Mouse (Mus musculus): ENCODE data around the gene Kat6b. TPM values are rescaled to one million over a fixed set of nuclear protein-coding genes. Genes with fewer than 3 reads are reported as not detected.
A peak's percentile ranks its signal among the peaks of the same experiment; 100 is the strongest.

The Kat6b gene
- polyA plus RNA-seq, 1 experiment from 2014 or later: 18.4 TPM

GRCm38 (mm10) chr14:21581198-21581597, 100.0 kb downstream of the Kat6b start:
- Histone ChIP-seq H3K9me3 (no peaks in the 10 kb centered on the region), H3K27me3 (ENCODE audit: poor library complexity, severe bottlenecking) (no peaks in the 10 kb centered on the region), H3K4me3 (no peak overlapping the region), H3K36me3 (replicated peaks) (no peaks in the 10 kb centered on the region), H3K27ac (peak overlapping the region; percentile 35; the same call in 1 of the 2 replicates), H3K4me1 (peaks cover 82% of the 10 kb centered on the region)
- 18% methylated on average over 4 of the region's 4 CpGs for WGBS
- no peak for DNase-seq (ENCODE audit: extremely low spot score, low spot score)

DNA sequence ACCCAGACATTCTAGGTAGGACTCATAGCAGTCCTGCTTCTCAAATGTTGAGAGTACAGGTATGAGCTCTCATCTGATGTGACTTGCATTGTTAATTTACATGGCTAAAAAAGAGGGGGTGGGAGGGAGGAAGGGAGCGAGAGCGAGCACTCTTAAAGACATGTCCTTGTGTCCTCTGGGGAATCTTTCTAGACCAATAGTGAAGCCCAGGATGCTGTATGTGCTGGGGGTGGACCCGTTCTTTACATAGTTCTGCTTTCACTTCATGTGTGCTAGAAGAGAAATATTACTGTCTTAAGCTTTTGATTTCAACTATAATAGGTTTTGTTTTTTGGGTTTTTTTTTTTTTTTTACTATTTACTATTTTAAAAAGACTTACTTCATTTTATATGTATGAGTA, 101.1 kb downstream of the Kat6b start:
- Histone ChIP-seq H3K27ac (no peak overlapping the region), H3K4me1 (peaks cover 87% of the 10 kb centered on the region), H3K9me3 (no peaks in the 10 kb centered on the region), H3K27me3 (ENCODE audit: poor library complexity, severe bottlenecking) (no peaks in the 10 kb centered on the region), H3K4me3 (no peak overlapping the region), H3K36me3 (replicated peaks) (no peaks in the 10 kb centered on the region)
- 92% methylated on average over 3 of the region's 3 CpGs for WGBS
- no peak for DNase-seq (ENCODE audit: extremely low spot score, low spot score)

DNA sequence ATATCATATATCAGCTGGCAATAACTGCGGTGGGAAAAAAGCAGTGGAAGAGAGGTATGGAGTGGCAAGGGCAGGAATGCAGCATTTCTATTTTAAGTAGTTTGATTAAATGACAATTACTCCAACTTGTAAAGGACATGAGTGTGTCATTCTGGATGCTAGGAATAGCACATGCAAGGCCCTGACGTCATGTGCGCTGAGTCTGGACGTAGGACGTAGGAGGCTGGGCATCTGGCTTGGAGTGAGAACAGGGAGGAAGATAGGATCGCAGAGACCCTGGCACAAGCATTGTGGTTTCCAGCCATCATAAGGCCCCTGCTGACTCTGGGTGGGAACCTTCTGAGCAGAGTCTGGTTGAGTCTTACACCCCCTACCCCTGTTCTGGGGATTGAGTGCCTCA, 101.8 kb downstream of the Kat6b start:
- Histone ChIP-seq H3K27me3 (ENCODE audit: poor library complexity, severe bottlenecking) (no peaks in the 10 kb centered on the region), H3K27ac (no peak overlapping the region), H3K9me3 (no peaks in the 10 kb centered on the region), H3K4me1 (peaks cover 88% of the 10 kb centered on the region), H3K36me3 (replicated peaks) (no peaks in the 10 kb centered on the region), H3K4me3 (no peak overlapping the region)
- no peak for DNase-seq (ENCODE audit: extremely low spot score, low spot score)
- 84% methylated on average over 6 of the region's 6 CpGs for WGBS

GRCm38 (mm10) chr14:21583868-21584267, 102.6 kb downstream of the Kat6b start:
- no peak overlapping the region for H3K4me3 ChIP-seq
- no peaks in the 10 kb centered on the region for H3K27me3 ChIP-seq (ENCODE audit: poor library complexity, severe bottlenecking)
- H3K36me3 ChIP-seq (replicated peaks): no peaks in the 10 kb centered on the region
- H3K27ac ChIP-seq: no peak overlapping the region
- DNase-seq (ENCODE audit: extremely low spot score, low spot score): no peak
- peaks cover 79% of the 10 kb centered on the region for H3K4me1 ChIP-seq
- WGBS: 80% methylated on average over 5 of the region's 5 CpGs
- H3K9me3 ChIP-seq: no peaks in the 10 kb centered on the region

- 16% methylated on average over 6 of the region's 6 CpGs for WGBS
- Histone ChIP-seq H3K4me1 (peaks cover 76% of the 10 kb centered on the region), H3K36me3 (replicated peaks) (no peaks in the 10 kb centered on the region), H3K27ac (no peak overlapping the region), H3K4me3 (no peak overlapping the region), H3K9me3 (no peaks in the 10 kb centered on the region), H3K27me3 (ENCODE audit: poor library complexity, severe bottlenecking) (no peaks in the 10 kb centered on the region)
- DNase-seq (ENCODE audit: extremely low spot score, low spot score): no peak
Observed at GRCm38 (mm10) chr14:21584468-21585135, 103.4 kb downstream of the Kat6b start.

GRCm38 (mm10) chr14:21585491-21586251, 104.4 kb downstream of the Kat6b start:
- no peaks in the 10 kb centered on the region for H3K9me3 ChIP-seq
- no peak overlapping the region for H3K27ac ChIP-seq
- WGBS: 62% methylated on average over 8 of the region's 8 CpGs
- peaks cover 67% of the 10 kb centered on the region for H3K4me1 ChIP-seq
- DNase-seq (ENCODE audit: extremely low spot score, low spot score): no peak
- H3K36me3 ChIP-seq (replicated peaks): no peaks in the 10 kb centered on the region
- H3K4me3 ChIP-seq: no peak overlapping the region
- H3K27me3 ChIP-seq (ENCODE audit: poor library complexity, severe bottlenecking): no peaks in the 10 kb centered on the region

- Histone ChIP-seq H3K4me3 (no peak overlapping the region), H3K36me3 (replicated peaks) (no peaks in the 10 kb centered on the region), H3K27ac (no peak overlapping the region), H3K27me3 (ENCODE audit: poor library complexity, severe bottlenecking) (no peaks in the 10 kb centered on the region), H3K9me3 (no peaks in the 10 kb centered on the region), H3K4me1 (peaks cover 58% of the 10 kb centered on the region)
- 14% methylated on average over 4 of the region's 4 CpGs for WGBS
- no peak for DNase-seq (ENCODE audit: extremely low spot score, low spot score)
Observed at GRCm38 (mm10) chr14:21586481-21587118, 105.4 kb downstream of the Kat6b start.

GRCm38 (mm10) chr14:21587931-21588330, 106.7 kb downstream of the Kat6b start:
- H3K4me1 ChIP-seq: peaks cover 46% of the 10 kb centered on the region
- H3K9me3 ChIP-seq: peaks cover 2% of the 10 kb centered on the region; the same call in 1 of the 2 replicates
- no peak overlapping the region for H3K27ac ChIP-seq
- 87% methylated on average over 2 of the region's 2 CpGs for WGBS
- no peak for DNase-seq (ENCODE audit: extremely low spot score, low spot score)
- no peaks in the 10 kb centered on the region for H3K27me3 ChIP-seq (ENCODE audit: poor library complexity, severe bottlenecking)
- peaks cover 9% of the 10 kb centered on the region for H3K36me3 ChIP-seq (replicated peaks)
- no peak overlapping the region for H3K4me3 ChIP-seq

GRCm38 (mm10) chr14:21589620-21590019, 108.4 kb downstream of the Kat6b start:
- H3K9me3 ChIP-seq: peaks cover 2% of the 10 kb centered on the region; the same call in 1 of the 2 replicates
- peaks cover 17% of the 10 kb centered on the region for H3K36me3 ChIP-seq (replicated peaks)
- DNase-seq (ENCODE audit: extremely low spot score, low spot score): no peak
- no peak overlapping the region for H3K27ac ChIP-seq
- H3K4me3 ChIP-seq: no peak overlapping the region
- H3K27me3 ChIP-seq (ENCODE audit: poor library complexity, severe bottlenecking): no peaks in the 10 kb centered on the region
- H3K4me1 ChIP-seq: peaks cover 29% of the 10 kb centered on the region
- 93% methylated on average over 7 of the region's 7 CpGs for WGBS

GRCm38 (mm10) chr14:21590205-21590604, 109.0 kb downstream of the Kat6b start:
- H3K9me3 ChIP-seq: peaks cover 2% of the 10 kb centered on the region; the same call in 1 of the 2 replicates
- no peak overlapping the region for H3K27ac ChIP-seq
- WGBS: 90% methylated on average over 4 of the region's 4 CpGs
- H3K36me3 ChIP-seq (replicated peaks): peaks cover 17% of the 10 kb centered on the region
- H3K4me3 ChIP-seq: no peak overlapping the region
- DNase-seq (ENCODE audit: extremely low spot score, low spot score): no peak
- no peaks in the 10 kb centered on the region for H3K27me3 ChIP-seq (ENCODE audit: poor library complexity, severe bottlenecking)
- peaks cover 23% of the 10 kb centered on the region for H3K4me1 ChIP-seq

DNA sequence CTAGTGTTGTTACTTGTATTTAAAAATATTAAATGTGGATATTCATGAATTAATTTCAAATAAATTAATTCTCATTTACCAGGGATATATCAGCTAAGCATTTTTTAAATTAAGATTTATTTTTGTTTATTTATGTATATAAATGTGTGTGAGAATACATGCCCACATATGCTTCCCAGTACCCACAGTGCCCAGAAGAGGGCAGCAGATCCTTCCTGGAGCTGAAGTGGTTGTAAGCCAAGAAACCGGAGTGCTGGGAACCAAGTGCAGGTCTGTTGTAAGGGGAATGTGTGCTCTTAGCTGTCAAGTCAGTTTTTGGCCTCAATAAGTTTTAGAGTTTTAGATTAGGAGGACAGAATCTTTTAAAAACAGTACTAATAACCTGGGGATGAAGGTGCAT, 110.9 kb downstream of the Kat6b start:
- Histone ChIP-seq H3K27ac (no peak overlapping the region), H3K9me3 (peaks cover 7% of the 10 kb centered on the region), H3K4me1 (peaks cover 4% of the 10 kb centered on the region), H3K27me3 (ENCODE audit: poor library complexity, severe bottlenecking) (no peaks in the 10 kb centered on the region), H3K4me3 (no peak overlapping the region), H3K36me3 (replicated peaks) (peaks cover 22% of the 10 kb centered on the region)
- 96% methylated on average over 1 of the region's 1 CpGs for WGBS
- no peak for DNase-seq (ENCODE audit: extremely low spot score, low spot score)

DNA sequence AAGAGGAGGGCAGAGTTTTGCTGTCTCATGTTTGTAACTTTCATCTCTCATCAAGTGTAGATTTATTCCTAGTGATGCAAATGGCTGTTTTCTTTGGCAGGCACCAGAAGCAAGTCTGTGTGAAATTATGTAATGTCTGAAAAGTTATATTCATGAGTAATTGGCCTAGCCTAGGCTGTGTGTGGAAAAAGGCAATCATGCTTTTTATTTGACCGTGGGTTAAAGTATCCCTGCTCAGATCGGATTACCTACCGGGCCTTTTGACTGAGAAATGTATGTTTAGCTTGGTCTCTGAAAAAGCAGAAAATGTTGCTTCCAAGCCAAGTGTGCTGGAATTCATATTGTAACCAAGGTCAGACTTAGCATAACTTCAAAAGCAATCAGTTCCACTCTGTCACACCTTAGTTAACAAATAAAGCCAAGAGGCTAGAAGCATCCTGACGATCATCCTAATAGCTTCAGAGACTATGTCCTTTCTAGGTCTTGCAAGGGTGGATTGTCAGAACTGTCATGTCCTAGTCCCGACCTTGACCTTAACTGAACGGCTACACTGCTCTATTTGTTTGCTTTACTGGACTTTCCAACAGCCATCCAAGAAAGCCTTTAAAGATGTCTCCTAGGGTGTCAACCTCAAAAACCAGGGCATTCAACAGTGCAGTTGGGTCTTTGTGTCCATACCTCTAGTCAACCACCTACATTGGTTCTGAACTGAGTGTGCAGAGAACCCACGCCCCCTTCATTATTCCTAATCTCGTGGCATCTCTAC, 111.9 kb downstream of the Kat6b start:
- DNase-seq (ENCODE audit: extremely low spot score, low spot score): no peak
- WGBS: 90% methylated on average over 8 of the region's 8 CpGs
- Histone ChIP-seq H3K4me3 (no peak overlapping the region), H3K4me1 (peaks cover 6% of the 10 kb centered on the region), H3K27ac (no peak overlapping the region), H3K27me3 (ENCODE audit: poor library complexity, severe bottlenecking) (no peaks in the 10 kb centered on the region), H3K9me3 (peaks cover 7% of the 10 kb centered on the region), H3K36me3 (replicated peaks) (peaks cover 30% of the 10 kb centered on the region)

Data from forebrain, embryonic 10.5 days (tissue).